Mouse (Mus musculus) thymus, adult 2 months (tissue): ENCODE measurements around the gene B3gnt3.

ENCODE experiments used
- CTCF ChIP-seq: fragments of 200-500 bp; IDR thresholded peaks from 2 replicates; pipeline ENCODE4 v1.5.1; 2012; ENCODE audit warnings: mild to moderate bottlenecking, control low read depth, low read length, moderate library complexity, borderline replicate concordance; ENCODE audit not compliant: control insufficient read depth, poor library complexity, insufficient read depth; ENCODE audit errors: extremely low read depth
- POLR2A ChIP-seq: fragments of 200-500 bp; IDR thresholded peaks from 2 replicates; pipeline ENCODE4 v1.6.1; 2012; ENCODE audit warnings: mild to moderate bottlenecking, low read length, control low read depth, moderate library complexity; ENCODE audit not compliant: control insufficient read depth, poor library complexity, insufficient read depth; ENCODE audit errors: extremely low read depth

GRCm38 (mm10) chr8:71715531-71715930 lies 13.9 kb upstream of the B3gnt3 start:
- TF ChIP-seq CTCF, result no peak
- no peak for TF ChIP-seq POLR2A
